Mouse (Mus musculus): Measurements from ENCODE around the gene Serpinb6b. TPM values are rescaled to one million over a fixed set of nuclear protein-coding genes. Genes with fewer than 3 reads are reported as not detected.

Gene Serpinb6b
- polyA plus RNA-seq, 2 experiments from 2014 or later: 35.6 to 41.4 TPM

Other genes with a start within 250 kb of the Serpinb6b start
- gene Mylk4, start 181.3 kb upstream of the Serpinb6b start, polyA plus RNA-seq (2017; shearing (Covaris generic)): not detected
- gene Wrnip1, start 163.2 kb upstream of the Serpinb6b start, polyA plus RNA-seq (2017; shearing (Covaris generic)): 1 to 10 TPM; 6.6 to 7.3 TPM
- not detected for gene D930007J09Rik, start 162.4 kb upstream of the Serpinb6b start, polyA plus RNA-seq (2017; shearing (Covaris generic))
- gene Serpinb1a, start 114.0 kb upstream of the Serpinb6b start, polyA plus RNA-seq (2017; shearing (Covaris generic)): 10 to 100 TPM; 20.2 to 24.3 TPM
- gene Serpinb1c, start 67.0 kb upstream of the Serpinb6b start, polyA plus RNA-seq (2017; shearing (Covaris generic)): not detected
- 10 to 100 TPM; 17.0 to 20.8 TPM for gene Serpinb9, start 38.0 kb downstream of the Serpinb6b start, polyA plus RNA-seq (2017; shearing (Covaris generic))
- under 1 TPM in 1 of 2 experiments, not detected in 1; 0.15 TPM for gene Serpinb9b, start 62.2 kb downstream of the Serpinb6b start, polyA plus RNA-seq (2017; shearing (Covaris generic))
- not detected for gene Serpinb1b, start 113.4 kb downstream of the Serpinb6b start, polyA plus RNA-seq (2017; shearing (Covaris generic))
- gene Serpinb9c, start 194.5 kb downstream of the Serpinb6b start, polyA plus RNA-seq (2017; shearing (Covaris generic)): not detected
- not detected for gene Serpinb9d, start 227.8 kb downstream of the Serpinb6b start, polyA plus RNA-seq (2017; shearing (Covaris generic))

All from activated CD4-positive, CD25-positive, alpha-beta regulatory T cell, adult 4 months (primary cell).